Mouse (Mus musculus): ENCODE measurements at regions not wholly inside any gene's neighbourhood (a gene's known extent, or its start where the extent isn't known, plus 50 kb on each side); places are given as distances from the start of the nearest gene placed in this dataset.

DNA sequence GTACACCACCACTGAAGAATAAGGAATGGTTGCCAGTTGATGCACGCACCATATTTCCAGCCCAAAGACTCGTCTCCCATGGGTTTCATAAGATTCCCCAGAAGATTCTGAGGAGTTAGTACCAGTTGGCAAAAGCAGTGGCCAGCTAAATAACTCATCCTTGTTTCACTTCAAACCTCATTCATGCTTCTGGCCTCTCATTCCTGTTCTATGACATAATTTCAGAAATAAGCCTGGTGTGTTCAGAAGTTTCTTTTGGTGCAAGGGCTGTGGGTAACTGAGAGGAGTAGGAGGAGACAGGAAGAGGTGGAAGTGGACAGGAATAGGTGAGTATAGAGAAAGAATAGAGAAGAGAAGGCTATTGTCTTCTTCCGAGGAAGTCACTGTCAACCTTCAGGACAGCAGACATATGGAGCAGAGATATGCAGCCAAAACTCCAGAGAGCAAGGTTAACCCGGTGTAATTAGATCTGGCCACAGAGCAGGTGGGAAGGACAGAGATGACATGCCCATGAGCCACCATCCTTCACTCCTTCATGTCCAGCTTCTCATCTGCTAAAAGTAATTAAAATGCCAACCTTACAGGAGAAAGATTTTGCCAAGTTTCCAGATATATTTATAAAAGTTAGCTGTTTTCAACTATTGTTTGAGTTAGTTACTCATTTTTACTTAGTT is 133.9 kb upstream of the Tnfaip3 start:
- no peak for DNase-seq (ENCODE audit: extremely low spot score in 1 of 2, low spot score in 1 of 2)

GRCm38 (mm10) chr10:19141481-19141880 is 126.0 kb upstream of the Tnfaip3 start:
- DNase-seq (ENCODE audit: extremely low spot score in 1 of 2, low spot score in 1 of 2): no peak

DNA sequence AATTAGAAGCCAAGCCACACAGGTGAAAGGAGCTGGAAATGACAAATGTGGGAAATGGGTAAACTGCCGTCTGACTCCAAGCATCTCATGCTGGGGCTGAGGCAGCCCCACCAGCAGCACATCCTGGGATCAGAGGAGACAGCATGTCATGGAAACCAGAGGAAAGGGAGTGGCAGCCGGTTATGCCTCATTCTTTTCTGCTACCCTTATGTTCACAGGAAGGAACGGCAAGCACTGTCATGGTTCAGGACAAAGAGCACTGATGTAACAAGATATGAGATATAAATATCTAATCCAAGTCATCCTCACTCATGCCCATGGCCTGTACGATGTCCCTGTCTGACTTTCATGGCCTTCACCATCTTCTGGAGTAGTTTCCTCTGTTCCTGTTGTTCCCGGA is 125.2 kb upstream of the Tnfaip3 start:
- no peak for DNase-seq (ENCODE audit: extremely low spot score in 1 of 2, low spot score in 1 of 2)

GRCm38 (mm10) chr10:19139234-19139633 is 123.8 kb upstream of the Tnfaip3 start:
- DNase-seq (ENCODE audit: extremely low spot score in 1 of 2, low spot score in 1 of 2): no peak

- DNase-seq (ENCODE audit: extremely low spot score in 1 of 2, low spot score in 1 of 2): no peak
Measured at GRCm38 (mm10) chr10:19138258-19138657, 122.8 kb upstream of the Tnfaip3 start.

DNA sequence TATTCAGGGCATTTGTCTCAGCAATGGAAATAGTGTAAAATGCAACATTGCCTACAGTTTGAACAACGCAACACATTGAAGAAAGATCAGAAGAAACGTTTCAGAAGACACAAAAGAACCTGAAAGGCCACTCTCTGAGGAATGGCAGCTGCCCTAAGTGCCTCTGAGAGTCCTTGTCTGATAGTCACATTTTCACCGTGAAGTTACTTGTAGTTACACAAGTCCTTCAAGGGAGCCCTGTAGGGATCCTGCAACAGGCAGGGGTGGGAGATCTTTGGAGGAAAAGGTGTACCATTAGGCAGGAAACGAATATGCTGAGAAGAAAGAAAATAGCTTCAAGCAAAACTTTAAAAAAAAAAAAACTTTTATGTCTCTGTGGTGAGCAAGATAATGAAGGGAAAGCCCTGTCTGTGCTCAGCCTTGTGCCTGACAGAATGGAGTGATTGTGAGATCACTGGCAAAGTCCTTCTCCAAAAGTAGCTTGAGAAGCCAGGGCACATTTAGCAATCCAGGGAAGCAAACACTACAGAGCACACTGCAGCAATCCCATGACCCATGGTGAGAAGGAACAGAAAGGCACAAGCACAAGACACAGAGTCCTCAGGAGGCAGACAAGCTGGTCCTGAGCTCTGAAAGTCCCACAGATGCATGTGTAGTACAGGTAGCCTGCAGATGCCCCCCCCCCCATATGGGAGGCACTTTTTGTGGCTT is 112.3 kb upstream of the Tnfaip3 start:
- DNase-seq (ENCODE audit: extremely low spot score in 1 of 2, low spot score in 1 of 2): no peak

- no peak for DNase-seq (ENCODE audit: extremely low spot score in 1 of 2, low spot score in 1 of 2)
Measured at GRCm38 (mm10) chr10:19126922-19127321, 111.5 kb upstream of the Tnfaip3 start.

GRCm38 (mm10) chr10:19126438-19126837 is 111.0 kb upstream of the Tnfaip3 start:
- DNase-seq (ENCODE audit: extremely low spot score in 1 of 2, low spot score in 1 of 2): no peak

- DNase-seq (ENCODE audit: extremely low spot score in 1 of 2, low spot score in 1 of 2): no peak
Measured at GRCm38 (mm10) chr10:19123691-19124090, 108.2 kb upstream of the Tnfaip3 start.

DNA sequence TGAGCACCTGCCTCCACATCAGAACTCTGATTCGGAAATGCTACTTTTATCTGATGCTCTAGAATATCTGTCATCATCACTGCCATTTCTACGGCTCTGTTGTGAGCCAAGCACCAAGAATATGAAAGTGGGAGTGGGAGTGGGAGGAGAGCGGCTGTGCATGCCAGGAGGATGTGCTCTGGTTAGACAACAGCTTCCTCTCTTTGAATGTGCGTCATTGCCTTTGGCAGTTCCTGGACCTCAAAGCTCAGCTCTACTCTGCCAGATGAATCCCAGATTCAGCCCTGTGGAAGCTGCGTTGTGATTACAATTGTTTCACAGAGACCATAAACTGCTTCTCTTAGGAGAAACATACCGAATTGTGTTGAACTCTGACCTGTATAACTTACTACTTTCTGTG is 106.8 kb upstream of the Tnfaip3 start:
- DNase-seq (ENCODE audit: extremely low spot score in 1 of 2, low spot score in 1 of 2): peak; percentile 9 to 19

- no peak for DNase-seq (ENCODE audit: extremely low spot score in 1 of 2, low spot score in 1 of 2)
Measured at GRCm38 (mm10) chr10:19119281-19120049, 104.0 kb upstream of the Tnfaip3 start.

DNA sequence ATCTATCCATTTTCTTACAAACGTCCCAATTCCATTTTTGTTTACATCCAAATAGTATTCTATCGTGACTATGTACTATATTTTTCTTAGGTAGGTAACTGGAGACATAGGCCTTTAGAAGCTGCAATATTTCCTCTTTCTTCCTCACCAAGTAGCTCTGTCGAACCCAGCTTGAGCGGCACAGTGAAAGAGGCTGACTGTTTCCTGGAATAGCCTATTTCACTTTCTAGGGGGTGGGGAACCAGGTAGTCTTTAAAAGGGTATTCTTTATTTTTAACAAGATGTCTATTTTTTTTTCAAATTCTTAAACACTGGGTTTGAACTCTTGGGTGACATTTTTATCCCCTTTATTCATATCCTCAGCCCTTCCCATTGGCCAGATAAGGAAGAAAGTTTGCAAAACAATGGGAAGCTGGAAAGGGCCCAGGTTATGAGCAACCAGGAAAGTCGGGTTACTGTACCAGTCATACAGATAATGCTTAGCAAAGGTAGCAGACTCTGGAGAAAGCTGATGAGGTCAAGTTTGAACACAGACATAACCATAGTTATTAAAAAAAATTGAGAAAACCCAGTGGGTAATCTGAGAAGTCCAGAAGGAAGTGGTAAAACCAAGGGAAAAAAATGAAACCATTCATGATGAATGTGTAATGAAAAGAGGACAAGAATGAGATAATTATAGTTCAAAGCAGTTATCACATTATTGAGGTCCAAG is 103.3 kb upstream of the Tnfaip3 start:
- no peak for DNase-seq (ENCODE audit: extremely low spot score in 1 of 2, low spot score in 1 of 2)

DNA sequence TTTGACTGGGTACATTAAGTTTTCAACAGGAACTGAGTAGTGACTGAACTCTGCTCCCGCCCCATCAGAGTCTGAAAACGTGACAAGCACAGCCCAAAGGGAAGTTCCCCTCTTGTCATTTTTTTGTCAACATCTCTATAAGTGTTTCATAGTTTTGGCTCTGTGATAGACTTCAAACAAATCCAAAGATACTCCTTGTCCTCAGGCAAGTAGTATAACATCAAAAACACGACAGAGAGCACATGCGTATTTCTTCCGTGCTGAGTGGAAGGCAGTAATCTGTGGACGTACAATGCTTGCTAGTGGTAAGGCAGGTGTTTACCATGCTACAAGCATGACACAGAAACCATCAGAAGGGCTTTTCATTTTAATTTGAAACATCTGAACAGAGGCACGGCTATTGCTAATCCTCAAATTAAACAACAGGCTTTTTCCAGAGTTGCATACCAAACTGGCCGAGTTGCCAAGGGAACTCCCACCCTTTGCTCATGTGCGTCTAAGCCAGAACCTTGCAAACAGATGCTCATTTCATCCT is 101.7 kb upstream of the Tnfaip3 start:
- no peak for DNase-seq (ENCODE audit: extremely low spot score in 1 of 2, low spot score in 1 of 2)

DNA sequence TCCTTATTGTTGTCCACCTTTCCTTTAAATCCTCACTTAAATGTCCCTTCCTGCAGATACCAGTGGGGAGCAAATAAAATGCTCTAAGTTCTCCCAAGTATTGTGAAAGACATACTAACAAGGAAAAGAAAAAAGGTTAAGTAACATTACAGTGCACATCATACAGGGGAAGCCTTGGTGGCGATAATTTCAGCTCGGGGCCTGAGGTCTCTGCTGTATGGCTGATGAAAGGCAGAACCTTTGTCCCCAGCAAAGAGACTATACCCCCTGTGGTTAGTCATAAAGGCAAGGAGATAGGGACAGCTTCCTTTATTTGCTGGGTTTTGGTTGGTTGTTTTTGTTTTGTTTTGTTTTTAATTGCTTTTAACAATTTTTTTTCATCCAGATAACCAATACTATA is 97.0 kb upstream of the Tnfaip3 start:
- DNase-seq (ENCODE audit: extremely low spot score in 1 of 2, low spot score in 1 of 2): no peak

DNA sequence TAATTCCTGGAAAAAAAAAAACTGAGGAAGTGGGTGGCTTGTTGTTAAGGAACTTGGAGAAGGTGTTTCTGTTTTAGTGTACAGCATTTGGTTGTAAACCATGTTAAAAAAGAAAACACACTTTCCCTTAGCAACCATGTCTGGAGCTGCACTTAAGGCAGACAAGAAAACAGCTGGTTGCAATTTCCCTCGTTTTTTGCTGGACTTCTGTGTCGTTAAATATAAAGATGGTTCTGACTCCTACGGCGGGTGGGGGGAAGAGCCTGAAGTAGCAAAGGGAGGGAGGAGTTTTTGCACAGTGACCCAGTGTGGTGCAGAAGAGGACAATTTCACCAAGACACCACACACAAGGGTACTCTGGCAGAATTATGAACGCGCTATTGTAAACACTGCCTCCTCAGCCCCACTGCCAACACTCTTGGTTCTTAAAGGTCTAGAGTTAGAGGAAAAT is 89.8 kb upstream of the Tnfaip3 start:
- no peak for DNase-seq (ENCODE audit: extremely low spot score in 1 of 2, low spot score in 1 of 2)

DNA sequence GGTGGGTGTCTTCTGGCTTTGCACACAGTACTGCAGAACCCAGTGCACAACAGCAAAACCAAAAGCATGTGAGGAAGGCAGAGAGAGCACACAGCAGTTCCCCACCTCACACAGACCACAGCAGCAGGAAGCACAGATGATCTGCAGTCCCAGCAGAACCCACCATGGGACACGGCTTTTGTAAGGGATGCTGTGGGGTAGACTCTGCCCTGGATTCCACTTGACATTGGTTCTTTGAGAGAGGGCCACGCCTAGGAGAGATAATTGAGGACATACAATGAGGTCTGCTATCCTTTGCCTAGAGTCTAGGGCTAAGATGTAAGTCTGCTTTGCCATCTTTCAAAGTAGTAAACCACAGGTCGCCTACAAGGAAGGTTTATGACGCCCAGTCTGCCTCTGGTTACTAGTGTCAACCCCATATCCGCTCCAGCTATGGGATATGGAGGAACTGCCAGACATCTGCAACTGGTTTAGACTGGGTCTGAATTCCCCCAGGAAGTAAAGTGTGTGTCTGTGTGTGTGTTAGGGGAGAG is 89.3 kb upstream of the Tnfaip3 start:
- DNase-seq (ENCODE audit: extremely low spot score in 1 of 2, low spot score in 1 of 2): no peak

- DNase-seq (ENCODE audit: extremely low spot score in 1 of 2, low spot score in 1 of 2): no peak
Measured at GRCm38 (mm10) chr10:19099369-19100285, 84.2 kb upstream of the Tnfaip3 start.

GRCm38 (mm10) chr10:19094297-19094696 is 78.8 kb upstream of the Tnfaip3 start:
- peak in 1 of 2 experiments; percentile 6 for DNase-seq (ENCODE audit: extremely low spot score in 1 of 2, low spot score in 1 of 2)

- no peak for DNase-seq (ENCODE audit: extremely low spot score in 1 of 2, low spot score in 1 of 2)
Measured at GRCm38 (mm10) chr10:19093689-19094088, 78.2 kb upstream of the Tnfaip3 start.

All from layer of hippocampus, postnatal 25 days (tissue).